Mouse (Mus musculus): ENCODE data around the gene Olfr522.
"Not testable (repeated sequence)": the region's sequence is repeated elsewhere in the genome, so short reads cannot be mapped to it uniquely, and the experiment has no call there.

Gene Olfr522

GRCm38 (mm10) chr7:140167950-140168349 lies 3.4 kb upstream of the Olfr522 start:
- in situ Hi-C loops (cut with MboI; ENCODE audit: low sequenced_read_pairs): no loop called here

- in situ Hi-C loops (cut with MboI; ENCODE audit: low sequenced_read_pairs): no loop called here
Measured at GRCm38 (mm10) chr7:140160363-140160762, 4.2 kb downstream of the Olfr522 start.

- in situ Hi-C loops (cut with MboI; ENCODE audit: low sequenced_read_pairs): no loop called here
Measured at GRCm38 (mm10) chr7:140154218-140154927, 10.2 kb downstream of the Olfr522 start, which contains the start of gene Sprn. Gene Sprn, minus strand, starts transcription at chr7:140154877.

- in situ Hi-C loops (cut with MboI; ENCODE audit: low sequenced_read_pairs): no loop called here
Measured at GRCm38 (mm10) chr7:140153829-140154217, 10.7 kb downstream of the Olfr522 start.

- in situ Hi-C loops (cut with MboI; ENCODE audit: low sequenced_read_pairs): no loop called here
Measured at GRCm38 (mm10) chr7:140153383-140153782, 11.2 kb downstream of the Olfr522 start.

- in situ Hi-C loops (cut with MboI; ENCODE audit: low sequenced_read_pairs): loop anchor here (5.0 kb wide), 1 partner anchor 62 kb away; the partner anchor contains the start of gene Caly
Measured at GRCm38 (mm10) chr7:140144550-140144949, 20.0 kb downstream of the Olfr522 start.

- in situ Hi-C loops (cut with MboI; ENCODE audit: low sequenced_read_pairs): loop anchor here (5.0 kb wide), 1 partner anchor 59 kb away; the partner anchor contains the start of gene Caly
Measured at GRCm38 (mm10) chr7:140141350-140141749, 23.2 kb downstream of the Olfr522 start.

- in situ Hi-C loops (cut with MboI; ENCODE audit: low sequenced_read_pairs): no loop called here
Measured at GRCm38 (mm10) chr7:140138021-140138310, 26.6 kb downstream of the Olfr522 start.

- in situ Hi-C loops (cut with MboI; ENCODE audit: low sequenced_read_pairs): no loop called here
Measured at GRCm38 (mm10) chr7:140137135-140138020, 27.2 kb downstream of the Olfr522 start, which contains the start of gene Mtg1. Gene Mtg1, plus strand, starts transcription at chr7:140137564.

GRCm38 (mm10) chr7:140135106-140135770 lies 29.3 kb downstream of the Olfr522 start:
- in situ Hi-C loops (cut with MboI; ENCODE audit: low sequenced_read_pairs): no loop called here

- in situ Hi-C loops (cut with MboI; ENCODE audit: low sequenced_read_pairs): not testable (repeated sequence)
Measured at GRCm38 (mm10) chr7:140134033-140134432, 30.5 kb downstream of the Olfr522 start.

GRCm38 (mm10) chr7:140132184-140132583 lies 32.4 kb downstream of the Olfr522 start:
- in situ Hi-C loops (cut with MboI; ENCODE audit: low sequenced_read_pairs): not testable (repeated sequence)

- in situ Hi-C loops (cut with MboI; ENCODE audit: low sequenced_read_pairs): no loop called here
Measured at GRCm38 (mm10) chr7:140127911-140128310, 36.7 kb downstream of the Olfr522 start.

- in situ Hi-C loops (cut with MboI; ENCODE audit: low sequenced_read_pairs): no loop called here
Measured at GRCm38 (mm10) chr7:140126934-140127333, 37.6 kb downstream of the Olfr522 start.

GRCm38 (mm10) chr7:140126022-140126350 lies 38.6 kb downstream of the Olfr522 start:
- in situ Hi-C loops (cut with MboI; ENCODE audit: low sequenced_read_pairs): no loop called here

GRCm38 (mm10) chr7:140125278-140126021 lies 39.1 kb downstream of the Olfr522 start:
- in situ Hi-C loops (cut with MboI; ENCODE audit: low sequenced_read_pairs): no loop called here

- in situ Hi-C loops (cut with MboI; ENCODE audit: low sequenced_read_pairs): no loop called here
Measured at GRCm38 (mm10) chr7:140124382-140124781, 40.2 kb downstream of the Olfr522 start.

GRCm38 (mm10) chr7:140122765-140123164 lies 41.8 kb downstream of the Olfr522 start:
- in situ Hi-C loops (cut with MboI; ENCODE audit: low sequenced_read_pairs): no loop called here

GRCm38 (mm10) chr7:140121338-140121910 lies 43.1 kb downstream of the Olfr522 start:
- in situ Hi-C loops (cut with MboI; ENCODE audit: low sequenced_read_pairs): no loop called here

GRCm38 (mm10) chr7:140120484-140120883 lies 44.1 kb downstream of the Olfr522 start:
- in situ Hi-C loops (cut with MboI; ENCODE audit: low sequenced_read_pairs): no loop called here

Data from CH12F3 (cell line).